Mouse (Mus musculus): ENCODE results near the gene Zfp990. TPM values are rescaled to one million over a fixed set of nuclear protein-coding genes. Genes with fewer than 3 reads are reported as not detected.
"Not testable (repeated sequence)": the region's sequence is repeated elsewhere in the genome, so short reads cannot be mapped to it uniquely, and the experiment has no call there.

The Zfp990 gene
- total RNA-seq, 2 experiments from 2014 or later: 0.19 to 0.39 TPM

DNA sequence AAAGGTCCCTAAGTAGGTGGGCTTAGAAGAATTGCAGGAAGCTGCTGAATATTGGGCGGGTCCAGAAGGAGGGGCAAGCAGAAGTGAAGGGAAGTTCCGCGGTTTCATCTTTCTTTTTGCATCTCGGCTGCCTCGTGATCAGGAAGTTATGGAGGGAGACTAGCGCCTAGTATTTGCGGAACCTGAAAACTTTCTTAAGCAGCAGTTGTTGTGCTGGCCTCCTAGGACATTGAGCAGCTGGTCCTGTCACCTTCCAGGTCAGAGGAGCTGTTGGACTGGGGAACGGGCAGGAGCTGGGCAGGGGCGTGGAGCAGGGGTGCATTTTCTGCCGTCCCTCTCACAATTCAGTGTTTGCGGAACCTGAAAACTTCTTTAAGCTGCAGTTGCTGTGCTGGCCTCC, 74.5 kb downstream of the Zfp990 start, which contains the start of gene Gm13212:
Gene Gm13212 (plus strand): TSS at position 89 of the 400 bp plus-strand sequence.
- not testable (repeated sequence) for DNase-seq (ENCODE audit: extremely low spot score in 1 of 2, low spot score in 1 of 2)

DNA sequence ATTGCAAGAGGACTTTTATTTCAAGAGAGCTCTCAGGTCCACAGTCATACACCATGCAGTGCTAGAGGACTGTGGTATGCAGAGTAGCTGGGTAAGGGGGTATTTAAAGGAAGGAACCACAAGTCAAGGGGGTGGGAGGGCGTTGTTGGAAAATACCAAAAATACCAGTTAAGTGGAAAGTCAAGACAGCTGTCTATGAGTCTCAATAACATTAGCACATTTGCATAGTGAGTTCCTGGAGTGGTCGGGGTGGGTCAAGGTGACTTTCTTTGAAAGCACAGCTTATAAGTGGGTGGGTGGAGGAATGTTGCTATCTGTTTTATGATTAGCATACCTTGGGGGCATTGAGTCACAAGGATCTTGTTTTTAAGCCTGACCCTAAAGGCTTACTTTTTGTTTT, 75.5 kb downstream of the Zfp990 start:
- not testable (repeated sequence) for DNase-seq (ENCODE audit: extremely low spot score in 1 of 2, low spot score in 1 of 2)

Other genes starting within 250 kb of the Zfp990 start
- 1 to 10 TPM in 1 of 2 experiments, under 1 TPM in 1; 0.79 to 1.1 TPM for gene Tnfrsf8, start 195.6 kb upstream of the Zfp990 start, total RNA-seq (2021)
- gene Gm13212, start 74.4 kb downstream of the Zfp990 start, total RNA-seq (2021): under 1 TPM in 1 of 2 experiments, not detected in 1; 0.21 TPM
- gene Zfp980, start 159.9 kb downstream of the Zfp990 start, total RNA-seq (2021): under 1 TPM in 1 of 2 experiments, not detected in 1; 0.07 TPM

Data from layer of hippocampus, postnatal 25 days (tissue).